Mouse (Mus musculus): ENCODE measurements at regions not wholly inside any gene's neighbourhood (a gene's known extent, or its start where the extent isn't known, plus 50 kb on each side); places are given as distances from the start of the nearest gene placed in this dataset.

DNA sequence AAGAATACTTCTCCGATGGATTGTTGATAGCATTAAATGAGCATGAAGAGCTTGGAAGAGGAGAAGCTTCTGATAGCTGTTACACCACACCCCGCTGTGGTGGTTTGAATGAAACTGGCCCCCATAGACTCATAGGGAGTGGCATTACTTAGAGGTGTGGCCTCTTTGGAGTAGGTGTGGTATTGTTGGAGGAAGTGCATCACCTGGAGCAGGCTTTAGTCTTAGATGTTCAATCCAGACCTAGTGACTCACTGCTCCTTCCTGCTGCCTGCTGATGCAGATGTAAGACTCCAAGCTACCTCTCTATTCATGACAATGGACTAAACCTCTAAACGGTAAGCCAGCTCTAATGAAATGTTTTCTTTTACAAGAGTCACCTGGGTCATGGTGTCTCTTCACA is 237.1 kb upstream of the Mpped2 start:
- DNase-seq (ENCODE audit: low spot score in 2 of 2) = no peak

DNA sequence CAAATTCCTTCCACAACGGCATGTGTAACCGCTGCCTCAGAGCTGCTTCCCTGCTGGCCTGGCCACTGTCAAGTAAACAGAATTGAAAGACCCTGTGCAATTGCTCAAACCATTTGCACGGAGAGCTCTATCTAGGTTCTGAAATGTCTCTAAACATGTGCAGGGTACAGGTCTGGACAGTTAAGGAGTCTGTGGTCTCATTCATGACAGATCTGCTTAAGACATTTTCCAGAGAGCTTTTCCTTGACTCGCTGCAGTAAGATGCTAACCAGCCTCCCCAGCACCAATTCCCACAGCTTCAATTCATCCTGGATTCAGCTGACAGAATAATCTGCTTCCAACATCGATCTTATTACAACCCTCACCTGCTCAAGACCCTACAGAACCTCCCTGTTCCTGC is 235.1 kb upstream of the Mpped2 start:
- no peak for DNase-seq (ENCODE audit: low spot score in 2 of 2)

GRCm38 (mm10) chr2:106461021-106461420 is 232.0 kb upstream of the Mpped2 start:
- no peak for DNase-seq (ENCODE audit: low spot score in 2 of 2)

DNA sequence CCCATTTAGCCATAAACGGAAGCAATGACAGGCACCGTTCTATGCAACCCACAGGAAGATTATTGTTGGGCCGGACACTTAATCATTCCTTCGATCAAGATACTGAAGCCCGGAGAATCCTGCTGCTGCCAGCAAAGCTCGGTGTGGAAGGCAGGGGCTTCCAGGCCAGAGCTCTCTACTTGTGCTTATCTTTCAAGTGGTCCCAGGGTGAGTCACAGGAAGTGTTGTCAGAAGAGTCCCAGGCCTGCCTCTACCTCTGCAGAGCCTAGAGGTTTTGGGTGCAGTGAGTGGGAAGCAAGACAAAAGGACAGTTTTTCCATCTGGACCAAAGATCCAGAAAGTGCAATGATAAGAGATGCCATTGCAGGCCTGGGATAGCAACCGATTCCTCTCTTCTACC is 231.6 kb upstream of the Mpped2 start:
- no peak for DNase-seq (ENCODE audit: low spot score in 2 of 2)

DNA sequence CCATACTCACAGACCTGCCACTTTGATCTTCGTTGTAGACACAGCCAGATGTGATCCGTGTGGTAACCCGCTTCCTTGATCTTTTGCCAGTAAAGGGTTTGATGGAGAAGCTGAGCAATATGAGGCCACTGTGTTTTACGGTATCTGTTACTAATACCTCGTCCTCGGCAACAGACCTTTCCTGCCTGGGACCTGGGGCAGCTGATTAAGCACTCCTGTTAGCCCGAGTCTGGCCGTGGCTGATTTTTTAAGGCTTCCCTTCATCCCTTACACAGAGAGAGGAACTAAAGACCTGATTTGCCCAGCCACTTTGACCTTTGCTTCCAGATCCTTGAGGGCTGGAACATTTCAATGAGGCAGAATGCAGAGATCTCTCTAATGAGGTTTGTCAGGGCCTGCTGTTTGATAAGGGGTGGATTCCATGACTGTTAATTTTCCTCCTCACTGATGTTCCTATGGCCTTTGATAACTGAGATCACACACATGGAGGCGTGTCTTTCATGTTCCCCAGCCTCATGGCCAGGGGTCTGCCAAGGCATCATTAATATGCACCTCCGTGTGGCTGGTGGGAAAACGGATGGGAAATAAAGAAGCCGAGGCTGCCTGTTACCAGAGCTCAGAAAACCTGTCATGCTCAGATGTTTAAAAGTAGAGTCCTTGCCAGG is 231.0 kb upstream of the Mpped2 start:
- no peak for DNase-seq (ENCODE audit: low spot score in 2 of 2)

GRCm38 (mm10) chr2:106465055-106465454 is 228.0 kb upstream of the Mpped2 start:
- no peak for DNase-seq (ENCODE audit: low spot score in 2 of 2)

GRCm38 (mm10) chr2:106465831-106466230 is 227.2 kb upstream of the Mpped2 start:
- DNase-seq (ENCODE audit: low spot score in 2 of 2) = no peak

GRCm38 (mm10) chr2:106469196-106469595 is 223.9 kb upstream of the Mpped2 start:
- DNase-seq (ENCODE audit: low spot score in 2 of 2) = no peak

GRCm38 (mm10) chr2:106473458-106473857 is 219.6 kb upstream of the Mpped2 start:
- DNase-seq (ENCODE audit: low spot score in 2 of 2) = no peak

GRCm38 (mm10) chr2:106477991-106478390 is 215.1 kb upstream of the Mpped2 start:
- no peak for DNase-seq (ENCODE audit: low spot score in 2 of 2)

GRCm38 (mm10) chr2:106487335-106488082 is 205.6 kb upstream of the Mpped2 start:
- no peak for DNase-seq (ENCODE audit: low spot score in 2 of 2)

DNA sequence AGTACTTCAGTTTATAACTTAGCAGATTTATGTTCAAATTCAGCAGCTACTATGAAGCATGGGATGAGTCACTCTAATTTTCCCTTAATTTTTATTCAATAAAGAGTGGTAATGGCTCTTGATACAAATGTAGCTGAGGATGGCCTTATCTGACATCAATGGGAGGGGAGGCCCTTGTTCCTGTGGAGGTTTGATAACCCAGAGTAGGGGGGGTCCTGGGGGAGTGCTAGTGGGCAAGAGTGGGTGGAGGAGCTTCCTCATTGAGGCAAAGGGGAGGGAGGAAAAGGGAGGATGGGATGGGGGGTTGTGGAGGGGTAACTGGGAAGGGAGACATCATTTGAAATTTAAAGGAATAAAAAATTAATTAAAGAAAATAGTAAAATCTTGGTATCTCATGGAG is 194.3 kb upstream of the Mpped2 start:
- DNase-seq (ENCODE audit: low spot score in 2 of 2) = no peak

DNA sequence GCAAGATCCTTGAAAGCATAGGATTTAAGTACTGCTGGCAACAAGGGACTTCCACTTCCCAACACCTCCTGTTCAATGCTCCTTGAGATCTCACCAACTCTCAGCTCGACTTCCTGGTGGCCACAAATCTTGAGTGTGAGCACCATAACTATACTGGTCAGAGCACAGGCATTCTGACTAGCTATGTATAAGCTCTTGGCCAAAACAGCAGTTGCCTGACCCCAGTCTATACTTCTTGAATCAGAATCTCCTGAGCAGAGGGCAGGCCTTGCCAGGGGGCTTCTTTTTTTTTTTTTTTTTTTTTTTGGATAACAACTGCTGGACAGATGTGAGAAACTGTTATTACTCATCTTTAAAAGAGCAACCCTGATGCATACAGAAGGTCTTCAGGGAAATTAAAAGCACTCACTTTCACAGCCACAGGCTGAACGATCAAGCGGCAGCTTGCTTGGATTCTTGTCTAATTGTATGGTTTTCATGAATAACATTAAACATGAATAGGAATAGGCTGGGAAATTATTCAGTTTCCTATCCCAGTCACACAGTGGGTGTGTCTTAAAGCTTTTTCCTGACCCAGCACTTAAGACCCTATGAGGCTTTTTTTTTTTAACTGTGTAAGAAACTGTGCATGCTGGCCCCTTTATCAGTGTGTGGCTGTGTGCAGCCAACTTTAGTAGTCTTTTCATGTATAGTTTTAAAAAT is 193.7 kb upstream of the Mpped2 start:
- no peak for DNase-seq (ENCODE audit: low spot score in 2 of 2)

DNA sequence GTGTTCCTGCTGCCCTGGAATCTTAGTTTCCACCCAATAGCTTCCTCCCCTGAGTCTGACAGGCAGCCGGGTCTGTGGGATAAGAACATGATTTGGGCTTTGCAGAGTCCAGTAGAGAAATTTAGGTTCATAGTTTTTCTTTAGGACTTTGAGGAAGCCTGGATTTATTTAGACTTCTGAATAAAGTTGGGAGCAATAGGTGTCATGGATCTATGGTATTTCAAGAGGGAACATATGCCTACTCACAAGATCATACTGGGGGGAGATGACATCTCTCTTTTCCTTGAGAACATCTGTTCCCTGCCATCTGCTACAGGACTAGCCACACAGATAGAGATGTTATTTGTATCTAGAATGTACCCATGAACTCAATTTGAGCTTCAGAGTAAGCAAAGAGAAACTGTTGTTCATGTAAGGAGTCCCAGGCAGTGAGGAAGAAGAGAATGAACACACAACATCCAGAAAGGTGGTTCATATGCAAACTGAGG is 188.1 kb upstream of the Mpped2 start:
- DNase-seq (ENCODE audit: low spot score in 2 of 2) = peak in 1 of 2 experiments; percentile 12

DNA sequence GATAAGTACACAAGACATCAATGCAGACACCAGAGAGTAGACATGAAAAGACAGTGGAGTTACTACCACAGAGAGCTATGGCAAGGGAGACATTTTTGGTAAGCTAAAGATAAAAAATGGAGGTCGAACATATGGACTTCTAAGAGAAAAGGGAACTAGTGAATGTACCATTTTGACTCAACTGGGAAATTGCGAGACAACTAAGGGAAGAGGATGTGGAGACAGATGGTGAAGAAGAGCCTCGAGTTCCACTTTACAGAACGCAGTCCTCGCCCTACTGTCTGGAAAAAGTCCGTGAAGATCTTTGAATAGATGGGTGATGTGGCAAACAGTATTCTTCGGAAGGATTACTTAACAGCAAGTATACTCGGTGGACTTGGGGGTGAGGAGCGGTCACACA is 181.2 kb upstream of the Mpped2 start:
- DNase-seq (ENCODE audit: low spot score in 2 of 2) = peak in 1 of 2 experiments; percentile 23

DNA sequence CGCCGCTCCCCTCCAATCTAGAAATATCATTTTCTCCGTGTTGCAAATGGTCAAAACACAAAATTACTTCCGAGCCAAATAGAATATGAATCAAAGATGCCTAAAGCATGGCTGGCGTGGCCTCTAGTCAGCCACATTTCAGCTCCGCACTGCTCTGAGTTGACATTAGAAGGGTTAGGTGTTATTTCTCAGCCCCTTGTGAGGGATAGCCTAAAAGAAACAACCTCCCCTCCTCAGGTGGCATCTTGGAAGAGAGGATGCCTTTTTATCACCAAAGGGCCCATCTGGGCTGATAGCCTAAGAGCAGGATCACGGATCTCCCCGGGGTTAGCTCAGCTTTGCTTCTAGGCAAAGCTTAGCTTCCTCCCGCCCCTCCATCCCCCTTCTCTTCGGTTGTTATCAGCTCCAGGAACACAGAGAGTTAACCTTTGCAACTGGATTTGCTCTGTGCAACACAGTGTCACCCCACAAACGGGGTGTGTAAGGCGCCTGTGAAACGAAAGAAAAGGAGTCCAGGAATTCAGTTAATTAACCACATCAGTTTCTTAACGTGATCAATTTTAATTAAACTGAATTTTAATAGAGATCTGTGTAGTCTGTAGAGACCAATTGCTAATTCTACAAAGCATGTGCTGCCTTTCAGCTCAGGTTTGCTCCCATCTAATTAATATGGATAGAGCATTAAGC is 180.6 kb upstream of the Mpped2 start:
- DNase-seq (ENCODE audit: low spot score in 2 of 2) = no peak

- DNase-seq (ENCODE audit: low spot score in 2 of 2) = no peak
These were observed 180.1 kb upstream of the Mpped2 start for GRCm38 (mm10) chr2:106513025-106513386.

- peak; percentile 13 to 70 for DNase-seq (ENCODE audit: low spot score in 2 of 2)
These were observed 175.8 kb upstream of the Mpped2 start for GRCm38 (mm10) chr2:106517224-106517623.

DNA sequence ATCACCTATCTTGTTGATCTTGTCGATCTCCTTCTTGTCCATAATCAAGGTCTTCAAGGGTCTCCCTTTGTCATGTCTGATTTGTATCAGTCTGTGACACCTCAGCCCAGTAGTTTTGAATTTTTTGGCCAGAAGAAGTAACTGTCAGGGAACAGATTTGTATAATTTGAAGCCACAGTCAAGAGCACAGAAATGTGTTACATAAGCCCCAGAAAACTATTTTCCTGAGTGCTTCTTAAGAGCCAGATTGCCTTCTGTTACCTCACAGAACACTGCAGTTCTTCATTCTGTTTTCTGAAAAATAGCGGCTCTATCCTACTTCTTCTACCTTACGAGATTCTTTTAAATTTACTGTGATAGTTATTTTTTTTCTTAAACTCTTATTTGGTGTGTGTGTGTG is 170.1 kb upstream of the Mpped2 start:
- no peak for DNase-seq (ENCODE audit: low spot score in 2 of 2)

GRCm38 (mm10) chr2:106527008-106527407 is 166.1 kb upstream of the Mpped2 start:
- DNase-seq (ENCODE audit: low spot score in 2 of 2) = no peak

GRCm38 (mm10) chr2:106529247-106529646 is 163.8 kb upstream of the Mpped2 start:
- DNase-seq (ENCODE audit: low spot score in 2 of 2) = no peak

GRCm38 (mm10) chr2:106529746-106530145 is 163.3 kb upstream of the Mpped2 start:
- DNase-seq (ENCODE audit: low spot score in 2 of 2) = no peak
